Comparison of ENCODE assay signal across 8 mouse cellular contexts in genomic region chr9:63377270-63378142, GRCm38 (mm10). TPM values are rescaled to one million over a fixed set of nuclear protein-coding genes. Genes with fewer than 3 reads are reported as not detected.
DNase-seq lines count a peak whose midpoint lies in the region; ATAC-seq and TF ChIP-seq lines count a peak whose summit lies in the region.

Gene Map2k5, minus strand, starts transcription at chr9:63377902.

- H3K4me1 ChIP-seq in embryonic facial prominence, embryonic 14.5 days (ENCODE audit: control insufficient read depth, insufficient read depth, low read length): peaks cover 5% of the 10 kb centered on the region; the same call in 1 of the 2 replicates
- H3K4me1 ChIP-seq in heart, adult 2 months (ENCODE audit: control insufficient read depth, insufficient read depth, low read length): peaks cover 3% of the 10 kb centered on the region; the same call in 1 of the 2 replicates
- peaks cover 22% of the 10 kb centered on the region for H3K4me1 ChIP-seq in limb, embryonic 14.5 days (ENCODE audit: control insufficient read depth, insufficient read depth, low read length)
- peaks cover 12% of the 10 kb centered on the region for H3K4me1 ChIP-seq in midbrain, postnatal 0 days (ENCODE audit: insufficient read depth, low read length)

- peak; percentile 23; the same call in 1 of the 2 replicates for TF ChIP-seq EP300 in heart, adult 2 months (IDR thresholded peaks at IDR 0.05; ENCODE audit: insufficient read depth, low read depth, low read length)

- ATAC-seq in embryonic facial prominence, embryonic 14.5 days (ENCODE audit: low read depth): peak; percentile 97
- ATAC-seq in limb, embryonic 14.5 days (ENCODE audit: low FRiP score, low read depth): peak; percentile 96
- ATAC-seq in midbrain, postnatal 0 days (ENCODE audit: low FRiP score): peak; percentile 94

- TF ChIP-seq POLR2A in heart, adult 2 months (IDR thresholded peaks at IDR 0.05; ENCODE audit: insufficient read depth, low read depth, low read length): peak; percentile 70
- peak; percentile 35; the same call in 1 of the 2 replicates for TF ChIP-seq POLR2A in limb, embryonic 14.5 days (IDR thresholded peaks at IDR 0.05; ENCODE audit: borderline replicate concordance, extremely low read depth, insufficient read depth, insufficient read length)

- no peaks in the 10 kb centered on the region for H3K27me3 ChIP-seq in embryonic facial prominence, embryonic 14.5 days (replicated peaks; ENCODE audit: control insufficient read depth, insufficient read depth, low read length)
- no peaks in the 10 kb centered on the region for H3K27me3 ChIP-seq in heart, adult 2 months (ENCODE audit: control insufficient read depth, insufficient read depth, low read length)
- no peaks in the 10 kb centered on the region for H3K27me3 ChIP-seq in limb, embryonic 14.5 days (ENCODE audit: control insufficient read depth, insufficient read depth, low read length)
- H3K27me3 ChIP-seq in midbrain, postnatal 0 days (ENCODE audit: insufficient read depth, low read length): no peaks in the 10 kb centered on the region

- peaks cover 18% of the 10 kb centered on the region for H3K36me3 ChIP-seq in embryonic facial prominence, embryonic 14.5 days (ENCODE audit: control insufficient read depth, insufficient read depth, low read length)
- H3K36me3 ChIP-seq in heart, adult 2 months (ENCODE audit: control insufficient read depth, insufficient read depth, low read length): no peaks in the 10 kb centered on the region; the same call in 1 of the 2 replicates
- H3K36me3 ChIP-seq in limb, embryonic 14.5 days (ENCODE audit: control insufficient read depth, insufficient read depth, low read length): peaks cover 11% of the 10 kb centered on the region
- H3K36me3 ChIP-seq in midbrain, postnatal 0 days (ENCODE audit: insufficient read depth, low read length): no peaks in the 10 kb centered on the region

- H3K9ac ChIP-seq in embryonic facial prominence, embryonic 14.5 days (ENCODE audit: low read depth, low read length): peak within 1 kb of the TSS; percentile 87
- peak within 1 kb of the TSS; percentile 97 for H3K9ac ChIP-seq in heart, adult 2 months (ENCODE audit: low read depth, low read length)
- peak within 1 kb of the TSS; percentile 88 for H3K9ac ChIP-seq in limb, embryonic 14.5 days (ENCODE audit: low read depth, low read length, severe bottlenecking)
- peak within 1 kb of the TSS; percentile 86 for H3K9ac ChIP-seq in midbrain, postnatal 0 days (replicated peaks; ENCODE audit: low read length, poor library complexity, severe bottlenecking)

- H3K27ac ChIP-seq in embryonic facial prominence, embryonic 14.5 days (replicated peaks; ENCODE audit: low read depth, low read length): peak within 1 kb of the TSS; percentile 77
- peak within 1 kb of the TSS; percentile 91 for H3K27ac ChIP-seq in heart, adult 2 months
- H3K27ac ChIP-seq in limb, embryonic 14.5 days (replicated peaks; ENCODE audit: low read depth, low read length): peak within 1 kb of the TSS; percentile 71
- peak within 1 kb of the TSS; percentile 77 for H3K27ac ChIP-seq in midbrain, postnatal 0 days (ENCODE audit: low read depth, low read length)

- no peaks in the 10 kb centered on the region for H3K9me3 ChIP-seq in embryonic facial prominence, embryonic 14.5 days (ENCODE audit: control insufficient read depth, low read length)
- H3K9me3 ChIP-seq in limb, embryonic 14.5 days (ENCODE audit: control insufficient read depth, low read length): no peaks in the 10 kb centered on the region
- H3K9me3 ChIP-seq in midbrain, postnatal 0 days (ENCODE audit: low read length): no peaks in the 10 kb centered on the region

- peak within 1 kb of the TSS; percentile 75 for H3K4me3 ChIP-seq in embryonic facial prominence, embryonic 14.5 days (ENCODE audit: low read depth, low read length)
- peak within 1 kb of the TSS; percentile 64 for H3K4me3 ChIP-seq in heart, adult 2 months
- H3K4me3 ChIP-seq in limb, embryonic 14.5 days (replicated peaks; ENCODE audit: low read length): peak within 1 kb of the TSS; percentile 71
- peak within 1 kb of the TSS; percentile 80 for H3K4me3 ChIP-seq in midbrain, postnatal 0 days (ENCODE audit: low read depth, low read length)

- no peak for TF ChIP-seq CTCF in heart, adult 2 months (IDR thresholded peaks at IDR 0.05)
- TF ChIP-seq CTCF in midbrain, postnatal 0 days (IDR thresholded peaks at IDR 0.05): no peak

- no peaks in the 10 kb centered on the region for H3K79me2 ChIP-seq in heart, adult 2 months (replicated peaks; ENCODE audit: control insufficient read depth, insufficient read depth, low read length)

- intact Hi-C loops in heart, adult 2 months (cut with DNase I): loop anchor here (1.0 to 10.0 kb wide), 2 partner anchors 22 to 533 kb away; partner anchors contain the start of gene 2300009A05Rik

- peak; percentile 89 for DNase-seq in 3T3-L1 (ENCODE audit: low read depth, low spot score)
- peak; percentile 73 to 84 for DNase-seq in adrenal gland, postnatal 4 days (ENCODE audit: low spot score in 2 of 2)
- peak; percentile 95 for DNase-seq in embryonic facial prominence, embryonic 14.5 days (ENCODE audit: low spot score)
- peak; percentile 93 to 94 for DNase-seq in heart, adult 2 months
- DNase-seq in kidney, adult 9 months: peak; percentile 93
- DNase-seq in limb, embryonic 14.5 days (ENCODE audit: low spot score): peak; percentile 90
- peak; percentile 93 for DNase-seq in midbrain, postnatal 0 days (ENCODE audit: low spot score)
- DNase-seq in spleen, postnatal 14 days (ENCODE audit: low spot score in 2 of 2): peak; percentile 80 to 87

- 1% methylated on average over 50 of the region's 58 CpGs for WGBS in embryonic facial prominence, embryonic 14.5 days
- WGBS in heart, adult 2 months: 2% methylated on average over 58 of the region's 58 CpGs
- 1% methylated on average over 51 of the region's 58 CpGs for WGBS in limb, embryonic 14.5 days
- WGBS in midbrain, postnatal 0 days: 1% methylated on average over 58 of the region's 58 CpGs

- peak within 1 kb of the TSS; percentile 72 for H3K4me2 ChIP-seq in embryonic facial prominence, embryonic 14.5 days (ENCODE audit: low read depth, low read length)
- H3K4me2 ChIP-seq in limb, embryonic 14.5 days (replicated peaks; ENCODE audit: low read depth, low read length, severe bottlenecking): peak within 1 kb of the TSS; percentile 86
- peak within 1 kb of the TSS; percentile 95 for H3K4me2 ChIP-seq in midbrain, postnatal 0 days (ENCODE audit: low read depth, low read length, poor library complexity, severe bottlenecking)

RNA-seq across cellular contexts. Expression of gene Map2k5, which starts in this region (rescaled TPM):
- total RNA-seq in adrenal gland, postnatal 4 days (2021): 10 to 100 TPM; 44.6 to 46.0 TPM
- polyA plus RNA-seq in embryonic facial prominence, embryonic 14.5 days (2014; fragmentation: Nextera tagmentation; extraction: Ambion mirVana): 31.3 and 34.1 TPM in 2 replicates
- total RNA-seq in heart, adult 2 months (2021): 10 to 100 TPM; 17.9 to 20.7 TPM
- 31.8 and 34.2 TPM in 2 replicates for polyA plus RNA-seq in heart, adult 2 months (2012; rRNA removed)
- polyA plus RNA-seq in limb, embryonic 14.5 days (2012; rRNA removed): 37.5 and 52.8 TPM in 2 replicates
- 37.1 and 41.7 TPM in 2 replicates for polyA plus RNA-seq in limb, embryonic 14.5 days (2014; fragmentation: Nextera tagmentation; extraction: Ambion mirVana)
- 22.4 and 23.4 TPM in 2 replicates for total RNA-seq in midbrain, postnatal 0 days (2014; rRNA removed)
- 32.7 and 35.0 TPM in 2 replicates for polyA plus RNA-seq in midbrain, postnatal 0 days (2015; fragmentation: Nextera tagmentation; extraction: Ambion mirVana)

Comparison
In these comparisons a context has a peak if more than half of its experiments do, and no peak if none do; other contexts are left out.
1. Peak in every context shown above with its lines: DNase-seq, ATAC-seq, H3K4me3 ChIP-seq and H3K27ac ChIP-seq.